Mouse (Mus musculus) forebrain, postnatal 0 days (tissue): ENCODE measurements around the gene Wdhd1. TPM values are rescaled to one million over a fixed set of nuclear protein-coding genes. Genes with fewer than 3 reads are reported as not detected.

Source experiments
- ATAC-seq: fragments of 200-750 bp; cut with Nextera tagmentation; 2 replicates; pipeline ENCODE4 v1.8.0; 2017; ENCODE audit warnings: mild to moderate bottlenecking, moderate library complexity
- DNase-seq: peaks from one replicate; pipeline ENCODE4 v3.0.0-alpha.2; 2015
- H3K27ac ChIP-seq: fragments of 300-500 bp; sonication (generic); 2 replicates; pipeline ENCODE4 v1.5.1; 2014; ENCODE audit warnings: low read depth, mild to moderate bottlenecking, antibody characterized with exemption, low read length, moderate library complexity, mixed read lengths
- H3K27me3 ChIP-seq: fragments of 300-500 bp; sonication (generic); 2 replicates; pipeline ENCODE4 v1.6.1; 2014; ENCODE audit warnings: mild to moderate bottlenecking, low read length, mixed read lengths; ENCODE audit not compliant: insufficient read depth
- H3K36me3 ChIP-seq: fragments of 300-500 bp; sonication (generic); 2 replicates; pipeline ENCODE4 v1.6.1; 2014; ENCODE audit warnings: mild to moderate bottlenecking, moderate library complexity; ENCODE audit not compliant: insufficient read depth
- H3K4me1 ChIP-seq: fragments of 300-500 bp; sonication (generic); 2 replicates; pipeline ENCODE4 v1.6.1; 2014; ENCODE audit warnings: antibody characterized with exemption; ENCODE audit not compliant: insufficient read depth
- H3K4me2 ChIP-seq: fragments of 300-500 bp; sonication (generic); 2 replicates; pipeline ENCODE4 v1.6.1; 2014; ENCODE audit warnings: low read depth, mild to moderate bottlenecking, moderate library complexity
- H3K4me3 ChIP-seq: fragments of 300-500 bp; sonication (generic); 2 replicates; pipeline ENCODE4 v1.5.1; 2014; ENCODE audit warnings: low read depth, low read length, mixed read lengths
- H3K9ac ChIP-seq: fragments of 300-500 bp; sonication (generic); 2 replicates; pipeline ENCODE4 v1.6.1; 2014; ENCODE audit warnings: mild to moderate bottlenecking
- H3K9me3 ChIP-seq: fragments of 300-500 bp; sonication (generic); 2 replicates; pipeline ENCODE4 v1.6.1; 2016; ENCODE audit warnings: low read length
- CTCF ChIP-seq: sonication (generic); IDR thresholded peaks from 2 replicates; pipeline ENCODE4 v1.5.1; 2016; ENCODE audit warnings: antibody characterized with exemption, control low read depth, low read depth
- WGBS: fragments of 180-500 bp; shearing (Covaris S2); extraction: QIAGEN DNeasy Blood & Tissue Kit; methylation state at CpG from one replicate; pipeline ENCODE4 v1.1.7; 2014; 5-methylcytosine and 5-hydroxymethylcytosine counted together
- polyA plus RNA-seq: library from polyadenylated mRNA; unstranded; fragments of >200 nt; fragmentation: Nextera tagmentation; extraction: Ambion mirVana; gene quantifications from 2 replicates; pipeline ENCODE4 v1.2.1, GENCODE M21; 2015
- total RNA-seq: library from RNA; depleted of rRNA; stranded (reverse); fragments of >200 nt; gene quantifications from 2 replicates; pipeline ENCODE4 v1.2.3, GENCODE M21; 2014

The Wdhd1 gene
- total and polyA plus RNA-seq, 2 experiments from 2014 or later: 5.3 to 9.1 TPM

DNA sequence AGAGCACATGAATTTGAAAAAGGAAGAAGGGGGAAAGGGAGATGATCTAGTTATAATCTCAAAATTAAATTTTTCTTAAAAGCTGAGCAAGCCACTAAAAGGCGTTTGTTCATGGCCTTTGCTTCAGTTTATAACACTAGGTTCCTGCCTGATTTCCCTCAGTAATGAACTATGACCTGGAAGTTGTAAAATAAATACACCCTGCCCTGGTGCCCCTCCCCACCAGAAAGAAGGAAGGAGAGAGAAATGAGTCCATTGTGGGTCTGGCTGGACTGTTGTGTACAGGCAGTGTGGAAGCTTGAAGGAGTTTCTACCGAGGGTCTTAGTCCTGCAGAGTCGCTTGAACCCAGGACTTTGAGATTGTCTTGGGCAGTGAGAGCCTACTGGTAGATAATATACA, 31.0 kb upstream of the Wdhd1 start:
- ATAC-seq: no peak
- 87% methylated on average over 3 of the region's 3 CpGs for WGBS

DNA sequence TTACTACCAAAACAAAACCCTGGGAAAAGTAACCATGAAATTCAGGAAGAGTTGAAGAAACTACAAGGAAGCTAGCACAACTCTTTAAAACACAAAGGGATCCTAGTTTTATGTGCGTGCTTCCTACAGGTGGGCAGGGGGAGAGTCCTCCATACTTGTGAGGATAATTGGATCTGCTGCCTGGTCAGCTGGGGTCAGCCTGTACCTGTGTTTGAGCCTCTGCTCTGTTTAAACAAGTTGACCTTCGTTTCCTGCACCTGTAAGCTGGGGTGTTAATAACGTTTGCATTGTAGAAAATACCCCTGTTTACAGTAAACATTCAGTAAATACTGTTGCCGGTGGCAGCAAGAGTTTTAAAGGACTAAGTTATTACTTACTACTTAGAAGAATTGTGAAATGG, 29.3 kb upstream of the Wdhd1 start:
- no peak for TF ChIP-seq CTCF
- Histone ChIP-seq H3K27ac (no peak overlapping the region), H3K4me2 (no peak overlapping the region), H3K36me3 (peaks cover 13% of the 10 kb centered on the region), H3K4me1 (no peaks in the 10 kb centered on the region), H3K4me3 (no peak overlapping the region), H3K9me3 (no peaks in the 10 kb centered on the region), H3K9ac (no peak overlapping the region), H3K27me3 (no peaks in the 10 kb centered on the region)
- 87% methylated on average over 4 of the region's 4 CpGs for WGBS
- DNase-seq (no peak), ATAC-seq (no peak)

More for the DNA sequence above, 31.0 kb upstream of the Wdhd1 start:
- Histone ChIP-seq H3K9me3 (no peaks in the 10 kb centered on the region), H3K27me3 (no peaks in the 10 kb centered on the region), H3K4me1 (no peaks in the 10 kb centered on the region), H3K36me3 (peaks cover 23% of the 10 kb centered on the region), H3K4me2 (no peak overlapping the region), H3K4me3 (no peak overlapping the region), H3K27ac (no peak overlapping the region), H3K9ac (no peak overlapping the region)
- no peak for DNase-seq
- TF ChIP-seq CTCF: no peak

DNA sequence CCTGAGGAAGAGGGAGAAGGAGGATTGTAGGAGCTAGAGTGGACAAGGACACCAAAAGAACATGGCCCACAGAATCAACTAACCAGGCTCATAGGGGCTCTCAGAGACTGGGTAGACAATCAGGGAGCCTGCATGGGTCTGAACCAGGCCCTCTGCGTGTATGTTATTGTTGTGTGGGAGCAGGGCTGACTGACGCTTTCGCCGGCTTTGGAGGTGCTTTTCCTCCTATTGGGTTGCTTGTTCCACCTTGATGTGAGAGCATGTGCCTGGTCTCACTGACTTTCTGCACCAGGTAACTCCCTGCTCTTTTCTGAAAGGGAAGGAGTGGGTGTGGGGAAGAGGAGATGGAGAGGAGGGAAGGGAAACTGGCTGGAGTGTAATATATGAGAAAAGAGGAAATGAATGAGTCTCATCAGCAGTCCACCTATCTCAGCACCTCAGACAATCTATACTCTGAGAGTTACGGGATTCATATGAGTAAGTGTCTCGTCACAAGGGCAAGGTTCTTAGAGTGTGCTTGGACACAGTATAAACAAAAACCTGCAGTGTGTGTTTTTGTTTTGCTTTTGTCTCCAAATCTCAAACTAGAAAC, 28.3 kb upstream of the Wdhd1 start:
- peaks cover 1% of the 10 kb centered on the region; the same call in 1 of the 2 replicates for H3K4me1 ChIP-seq
- no peaks in the 10 kb centered on the region for H3K27me3 ChIP-seq
- ATAC-seq (no peak), DNase-seq (no peak)
- no peak overlapping the region for H3K27ac ChIP-seq
- H3K4me2 ChIP-seq: no peak overlapping the region
- no peaks in the 10 kb centered on the region for H3K9me3 ChIP-seq
- H3K36me3 ChIP-seq: peaks cover 4% of the 10 kb centered on the region; the same call in 1 of the 2 replicates
- WGBS: 90% methylated on average over 6 of the region's 6 CpGs
- H3K4me3 ChIP-seq: no peak overlapping the region
- H3K9ac ChIP-seq: no peak overlapping the region
- TF ChIP-seq CTCF: no peak

DNA sequence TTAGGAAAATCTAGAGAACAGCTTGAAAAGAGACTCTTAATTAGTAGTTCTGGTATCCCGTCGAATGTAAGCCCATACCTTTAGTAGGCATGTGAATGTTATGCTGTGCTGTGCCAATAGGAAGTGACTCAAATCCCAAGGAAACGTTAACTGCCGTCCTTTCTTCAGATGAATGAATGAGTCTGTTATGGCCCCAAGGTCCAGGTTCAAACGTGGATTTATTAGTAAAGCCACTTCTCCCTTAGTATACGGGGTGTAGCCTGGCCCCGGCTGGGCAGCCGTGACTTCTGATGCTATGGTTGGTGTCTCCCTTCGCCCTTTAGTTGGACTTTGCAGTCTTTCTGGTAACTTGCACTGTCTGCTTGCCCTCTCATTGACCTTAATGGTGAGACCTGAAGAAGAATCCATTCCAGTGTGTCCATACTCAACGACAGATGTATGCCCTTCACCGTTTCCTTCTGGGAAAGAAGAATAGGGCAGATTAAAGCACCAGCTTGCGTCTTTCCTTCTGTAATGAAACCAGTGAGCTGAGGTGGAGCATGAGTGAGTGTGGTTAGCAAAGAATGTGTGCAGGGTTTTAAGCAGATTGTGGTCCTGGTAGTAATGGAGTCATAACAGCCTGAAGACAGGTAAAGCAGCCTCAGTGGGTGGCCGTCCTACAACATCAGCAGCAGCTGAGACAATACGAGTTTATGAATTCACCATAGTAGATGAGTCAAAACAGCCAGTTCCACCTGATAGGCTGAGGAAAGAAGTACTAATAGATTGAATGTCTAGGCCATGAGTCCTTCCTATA, 26.4 kb upstream of the Wdhd1 start:
- Histone ChIP-seq H3K4me3 (no peak overlapping the region), H3K4me1 (peaks cover 11% of the 10 kb centered on the region; the same call in 1 of the 2 replicates), H3K27me3 (no peaks in the 10 kb centered on the region), H3K9ac (no peak overlapping the region), H3K36me3 (no peaks in the 10 kb centered on the region; the same call in 1 of the 2 replicates), H3K9me3 (no peaks in the 10 kb centered on the region), H3K4me2 (no peak overlapping the region), H3K27ac (no peak overlapping the region)
- ATAC-seq (no peak), DNase-seq (no peak)
- TF ChIP-seq CTCF: no peak
- 79% methylated on average over 14 of the region's 14 CpGs for WGBS

DNA sequence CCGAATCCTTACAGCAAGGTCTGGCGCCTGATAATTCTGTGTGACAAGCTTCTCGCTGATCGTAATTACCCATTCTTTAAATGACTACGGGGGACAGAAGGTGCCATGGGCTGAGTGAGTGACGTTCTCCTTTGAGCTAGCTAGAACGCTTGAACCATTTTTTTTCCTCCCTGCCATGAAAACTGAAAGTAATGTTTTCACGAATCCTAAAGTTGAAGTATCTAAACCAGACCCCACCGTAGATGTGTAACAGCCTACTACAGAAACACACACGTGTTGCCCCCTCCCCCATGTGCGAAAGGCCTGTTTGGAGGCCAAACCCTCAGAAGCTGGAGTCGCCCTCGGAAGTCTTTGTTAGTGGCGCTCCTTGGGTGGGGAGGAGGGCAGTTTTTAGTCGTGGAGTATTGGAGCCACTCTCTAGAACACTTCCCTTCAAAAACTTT, 22.2 kb upstream of the Wdhd1 start:
- Histone ChIP-seq H3K9ac (peak overlapping the region; percentile 99), H3K36me3 (no peaks in the 10 kb centered on the region), H3K4me1 (peaks cover 11% of the 10 kb centered on the region; the same call in 1 of the 2 replicates), H3K27me3 (no peaks in the 10 kb centered on the region), H3K9me3 (no peaks in the 10 kb centered on the region), H3K27ac (peak overlapping the region; percentile 98), H3K4me2 (peak overlapping the region; percentile 78), H3K4me3 (peak overlapping the region; percentile 97)
- peak; percentile 50 for ATAC-seq
- WGBS: 0% methylated on average over 15 of the region's 15 CpGs
- TF ChIP-seq CTCF: no peak
- peak; percentile 57 for DNase-seq

DNA sequence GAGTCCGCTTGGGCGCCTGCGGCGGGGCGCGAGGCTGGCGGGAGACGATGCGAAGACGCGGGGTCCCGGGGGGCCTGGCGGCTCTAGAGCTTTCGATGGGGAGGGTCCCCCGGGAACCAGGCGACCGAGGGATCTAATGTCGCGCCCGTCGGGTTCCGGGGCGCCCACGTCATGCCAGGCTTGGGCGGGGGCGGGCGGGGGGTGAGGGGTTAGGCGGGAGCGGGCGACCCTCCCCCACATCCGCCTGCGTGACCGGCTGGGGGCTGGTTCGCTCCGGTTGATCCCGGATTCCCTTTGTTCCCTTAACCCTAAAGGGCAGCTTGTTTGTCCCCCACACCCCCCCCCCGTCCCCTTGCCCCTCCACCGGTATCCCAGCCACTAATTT, 21.7 kb upstream of the Wdhd1 start:
- Histone ChIP-seq H3K4me2 (peak overlapping the region; percentile 78), H3K4me1 (peaks cover 11% of the 10 kb centered on the region; the same call in 1 of the 2 replicates), H3K36me3 (no peaks in the 10 kb centered on the region), H3K27me3 (no peaks in the 10 kb centered on the region), H3K27ac (peak overlapping the region; percentile 98), H3K9ac (peak overlapping the region; percentile 99), H3K9me3 (no peaks in the 10 kb centered on the region), H3K4me3 (peak overlapping the region; percentile 97)
- DNase-seq (no peak), ATAC-seq (peak; percentile 88)
- no peak for TF ChIP-seq CTCF
- 2% methylated on average over 37 of the region's 38 CpGs for WGBS
